ENCODE assay signal across 9 mouse cellular contexts in genomic region chr12:54352963-54353606, GRCm38 (mm10).
DNase-seq lines count a peak whose midpoint lies in the region; ATAC-seq lines count a peak whose summit lies in the region.
"Had no signal": no experiment of that assay in that cellular context is flagged by ENCODE, and none has a peak within 500 bp of the region (broad histone marks: within the 10 kb centered on the region; RNA-seq: fewer than 3 reads in every experiment).

No protein-coding gene starts in this region.

- H3K9ac ChIP-seq in limb, embryonic 11.5 days (ENCODE audit: low read length), result no peak overlapping the region
- no peak overlapping the region for H3K9ac ChIP-seq in neural tube, embryonic 15.5 days (replicated peaks)
- H3K9ac ChIP-seq: neural tube, embryonic 12.5 days had no signal

- H3K9me3 ChIP-seq in limb, embryonic 11.5 days (ENCODE audit: control insufficient read depth, low read length), result no peaks in the 10 kb centered on the region
- H3K9me3 ChIP-seq in limb, embryonic 10.5 days (replicated peaks), result no peaks in the 10 kb centered on the region
- H3K9me3 ChIP-seq in hindbrain, embryonic 10.5 days, result 0 out of 2 replicates have a peak, but pooled peaks cover 2% of the 10 kb centered on the region
- H3K9me3 ChIP-seq in neural tube, embryonic 15.5 days (replicated peaks), result no peaks in the 10 kb centered on the region
- H3K9me3 ChIP-seq: neural tube, embryonic 12.5 days had no signal

- H3K4me1 ChIP-seq in limb, embryonic 11.5 days (ENCODE audit: control insufficient read depth, insufficient read depth, low read length), result no peaks in the 10 kb centered on the region
- H3K4me1 ChIP-seq in limb, embryonic 10.5 days, result peaks cover 13% of the 10 kb centered on the region
- peaks cover 32% of the 10 kb centered on the region for H3K4me1 ChIP-seq in hindbrain, embryonic 10.5 days (replicated peaks)
- peaks cover 19% of the 10 kb centered on the region for H3K4me1 ChIP-seq in neural tube, embryonic 15.5 days

- no peak for ATAC-seq in limb, embryonic 11.5 days (ENCODE audit: insufficient number of reproducible peaks, low FRiP score, low TSS enrichment, low read depth)
- ATAC-seq in neural tube, embryonic 15.5 days (ENCODE audit: low FRiP score), result no peak

- DNase-seq in limb, embryonic 11.5 days (ENCODE audit: low spot score), result peak; percentile 27
- no peak for DNase-seq in limb, embryonic 10.5 days (ENCODE audit: low spot score)
- peak; percentile 71 for DNase-seq in adipocyte (ENCODE audit: low spot score)
- peak; percentile 15 for DNase-seq in hindbrain, embryonic 10.5 days (ENCODE audit: low spot score)
- peak; percentile 25 for DNase-seq in layer of hippocampus, adult 9-10 months (ENCODE audit: low spot score)
- no peak for DNase-seq in ovary, adult 18-20 months (ENCODE audit: low spot score)
- no peak for DNase-seq in spleen, adult 12 weeks (ENCODE audit: low spot score)

- H3K4me2 ChIP-seq in limb, embryonic 11.5 days (ENCODE audit: low read depth, severe bottlenecking), result no peak overlapping the region
- H3K4me2 ChIP-seq in neural tube, embryonic 15.5 days, result peak overlapping the region; percentile 23
- H3K4me2 ChIP-seq: neural tube, embryonic 12.5 days had no signal

- H3K36me3 ChIP-seq in limb, embryonic 11.5 days (ENCODE audit: control insufficient read depth, insufficient read depth, low read length), result no peaks in the 10 kb centered on the region
- no peaks in the 10 kb centered on the region for H3K36me3 ChIP-seq in limb, embryonic 10.5 days
- no peaks in the 10 kb centered on the region for H3K36me3 ChIP-seq in hindbrain, embryonic 10.5 days
- no peaks in the 10 kb centered on the region for H3K36me3 ChIP-seq in neural tube, embryonic 15.5 days
- H3K36me3 ChIP-seq: neural tube, embryonic 12.5 days had no signal

- 87% methylated on average over 10 of the region's 10 CpGs for WGBS in limb, embryonic 11.5 days
- WGBS in limb, embryonic 10.5 days, result 89% methylated on average over 10 of the region's 10 CpGs
- WGBS in hindbrain, embryonic 10.5 days, result 74% methylated on average over 10 of the region's 10 CpGs
- 52% methylated on average over 10 of the region's 10 CpGs for WGBS in neural tube, embryonic 15.5 days

- H3K27me3 ChIP-seq in limb, embryonic 11.5 days (ENCODE audit: control insufficient read depth, insufficient read depth, low read length), result no peaks in the 10 kb centered on the region
- H3K27me3 ChIP-seq in limb, embryonic 10.5 days (ENCODE audit: low read depth, poor library complexity, severe bottlenecking), result no peaks in the 10 kb centered on the region
- 0 out of 2 replicates have a peak, but pooled peaks cover 6% of the 10 kb centered on the region for H3K27me3 ChIP-seq in hindbrain, embryonic 10.5 days (ENCODE audit: insufficient read depth, poor library complexity, severe bottlenecking)
- H3K27me3 ChIP-seq in neural tube, embryonic 15.5 days (replicated peaks), result no peaks in the 10 kb centered on the region
- H3K27me3 ChIP-seq: neural tube, embryonic 12.5 days had no signal

- H3K27ac ChIP-seq in limb, embryonic 11.5 days (replicated peaks; ENCODE audit: low read depth, low read length), result no peak overlapping the region
- H3K27ac ChIP-seq in limb, embryonic 10.5 days, result no peak overlapping the region
- H3K27ac ChIP-seq in hindbrain, embryonic 10.5 days, result peak overlapping the region; percentile 78; the same call in 1 of the 2 replicates
- H3K27ac ChIP-seq in neural tube, embryonic 15.5 days (replicated peaks), result no peak overlapping the region
- H3K27ac ChIP-seq: neural tube, embryonic 12.5 days had no signal

- no peak overlapping the region for H3K4me3 ChIP-seq in limb, embryonic 11.5 days (ENCODE audit: low read depth, low read length)
- no peak overlapping the region for H3K4me3 ChIP-seq in limb, embryonic 10.5 days
- H3K4me3 ChIP-seq in hindbrain, embryonic 10.5 days, result no peak overlapping the region
- no peak overlapping the region for H3K4me3 ChIP-seq in neural tube, embryonic 15.5 days (replicated peaks)
- H3K4me3 ChIP-seq: neural tube, embryonic 12.5 days had no signal

Comparison
In these comparisons a context has a peak if more than half of its experiments do, and no peak if none do; other contexts are left out.
1. DNase-seq: peak in limb, embryonic 11.5 days (single experiment), adipocyte (single experiment), hindbrain, embryonic 10.5 days (single experiment) and layer of hippocampus, adult 9-10 months (single experiment); none in limb, embryonic 10.5 days (single experiment), ovary, adult 18-20 months (single experiment) and spleen, adult 12 weeks (single experiment).